Mouse (Mus musculus) cerebellum, adult 2 months (tissue): Measurements from ENCODE around the gene Ccdc188.

ENCODE experiments used
- CTCF ChIP-seq: fragments of 200-500 bp; IDR thresholded peaks from 2 replicates; pipeline ENCODE4 v1.5.1; 2011; ENCODE audit warnings: low read depth, mild to moderate bottlenecking, control low read depth, low read length, moderate library complexity, borderline replicate concordance; ENCODE audit not compliant: insufficient read depth
- POLR2A ChIP-seq: fragments of 200-500 bp; IDR thresholded peaks from 2 replicates; pipeline ENCODE4 v1.6.1; 2011; ENCODE audit warnings: low read length, control low read depth, borderline replicate concordance; ENCODE audit not compliant: insufficient read depth

- no peak for TF ChIP-seq CTCF
- no peak for TF ChIP-seq POLR2A
Measured at GRCm38 (mm10) chr16:18169776-18170175, 47.9 kb upstream of the Ccdc188 start.
